Mouse (Mus musculus) testis, adult 2 months (tissue): ENCODE measurements at regions not wholly inside any gene's neighbourhood (a gene's known extent, or its start where the extent isn't known, plus 50 kb on each side); places are given as distances from the start of the nearest gene placed in this dataset.

Experiments used
- H3K27ac ChIP-seq: fragments of 200-500 bp; 2 replicates; pipeline ENCODE4 v1.5.1; 2012; ENCODE audit warnings: low read depth, low read length; ENCODE audit not compliant: control insufficient read depth, insufficient read depth
- H3K27me3 ChIP-seq: fragments of 200-500 bp; 2 replicates; pipeline ENCODE4 v1.6.1; 2012; ENCODE audit warnings: mild to moderate bottlenecking, low read length, moderate library complexity; ENCODE audit not compliant: control insufficient read depth, insufficient read depth
- H3K36me3 ChIP-seq: fragments of 200-500 bp; 2 replicates; pipeline ENCODE4 v1.6.1; 2012; ENCODE audit warnings: mild to moderate bottlenecking, low read length; ENCODE audit not compliant: control insufficient read depth, insufficient read depth
- H3K4me1 ChIP-seq: fragments of 200-500 bp; 2 replicates; pipeline ENCODE4 v1.6.1; 2012; ENCODE audit warnings: low read length; ENCODE audit not compliant: control insufficient read depth, insufficient read depth
- H3K4me3 ChIP-seq: fragments of 200-500 bp; 2 replicates; pipeline ENCODE4 v1.5.1; 2012; ENCODE audit warnings: low read depth, mild to moderate bottlenecking, low read length, moderate library complexity, mixed read lengths; ENCODE audit not compliant: control insufficient read depth
- CTCF ChIP-seq: fragments of 200-500 bp; IDR thresholded peaks from 2 replicates; pipeline ENCODE4 v1.5.1; 2012; ENCODE audit warnings: low read depth, mild to moderate bottlenecking, inconsistent platforms, low read length, moderate library complexity; ENCODE audit not compliant: control insufficient read depth, insufficient read depth, insufficient replicate concordance
- POLR2A ChIP-seq: fragments of 200-500 bp; IDR thresholded peaks from 2 replicates; pipeline ENCODE4 v1.6.1; 2012; ENCODE audit warnings: low read depth, mild to moderate bottlenecking, inconsistent platforms, low read length, moderate library complexity; ENCODE audit not compliant: control insufficient read depth

DNA sequence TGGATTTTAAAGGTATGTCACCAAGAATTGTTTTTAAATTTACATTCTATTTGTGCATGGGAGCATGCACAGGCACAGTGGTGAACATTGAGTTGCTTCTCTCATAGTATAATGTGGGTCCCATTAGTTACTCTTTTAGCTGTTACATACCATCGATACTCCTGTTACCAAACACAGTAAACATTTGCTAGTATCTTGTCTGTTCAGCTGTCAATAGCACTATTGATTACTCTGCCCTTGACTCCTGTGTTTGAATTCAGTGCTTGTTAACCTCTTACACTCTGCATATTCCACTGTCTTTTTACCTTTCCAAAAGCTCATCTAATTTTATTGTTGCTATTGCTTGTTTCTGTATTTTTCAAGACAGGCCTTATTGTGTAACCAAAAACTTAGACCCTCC, 133.2 kb upstream of the Marcks start:
- H3K27me3 ChIP-seq: no peaks in the 10 kb centered on the region
- H3K4me1 ChIP-seq: peaks cover 3% of the 10 kb centered on the region; the same call in 1 of the 2 replicates
- no peak overlapping the region for H3K27ac ChIP-seq
- H3K36me3 ChIP-seq: no peaks in the 10 kb centered on the region
- no peak for TF ChIP-seq CTCF
- TF ChIP-seq POLR2A: no peak
- H3K4me3 ChIP-seq: no peak overlapping the region

GRCm38 (mm10) chr10:37270236-37271000, 131.7 kb upstream of the Marcks start:
- no peak for TF ChIP-seq POLR2A
- TF ChIP-seq CTCF: no peak
- peaks cover 3% of the 10 kb centered on the region; the same call in 1 of the 2 replicates for H3K4me1 ChIP-seq
- H3K36me3 ChIP-seq: no peaks in the 10 kb centered on the region
- H3K27me3 ChIP-seq: no peaks in the 10 kb centered on the region
- no peak overlapping the region for H3K4me3 ChIP-seq
- H3K27ac ChIP-seq: no peak overlapping the region

- no peak overlapping the region for H3K27ac ChIP-seq
- H3K4me3 ChIP-seq: no peak overlapping the region
- H3K36me3 ChIP-seq: no peaks in the 10 kb centered on the region
- no peak for TF ChIP-seq CTCF
- TF ChIP-seq POLR2A: no peak
- peaks cover 3% of the 10 kb centered on the region; the same call in 1 of the 2 replicates for H3K4me1 ChIP-seq
- H3K27me3 ChIP-seq: no peaks in the 10 kb centered on the region
Measured at GRCm38 (mm10) chr10:37266909-37267308, 128.2 kb upstream of the Marcks start.

GRCm38 (mm10) chr10:37260791-37261488, 122.2 kb upstream of the Marcks start:
- Histone ChIP-seq H3K27me3 (no peaks in the 10 kb centered on the region), H3K36me3 (no peaks in the 10 kb centered on the region), H3K27ac (no peak overlapping the region), H3K4me1 (no peaks in the 10 kb centered on the region), H3K4me3 (no peak overlapping the region)
- no peak for TF ChIP-seq POLR2A

DNA sequence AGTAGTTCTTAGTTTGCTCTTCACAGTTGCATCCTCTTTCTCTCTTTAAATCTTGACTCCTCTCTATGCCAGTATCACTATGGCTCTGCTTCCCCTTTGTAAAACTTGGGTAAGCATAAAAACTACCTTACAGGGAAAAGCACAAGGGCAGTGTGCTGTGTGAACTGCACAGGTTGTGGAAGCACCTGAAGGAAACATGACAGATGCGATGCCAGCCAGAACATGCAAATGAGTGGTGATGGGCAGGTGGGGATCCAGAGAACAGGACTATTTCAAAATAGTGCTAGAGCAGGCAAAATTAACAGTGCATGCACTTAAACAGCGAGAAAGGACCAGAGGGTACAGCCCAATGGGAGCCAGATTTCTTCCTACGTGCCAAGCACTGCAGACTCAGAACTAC, 120.5 kb upstream of the Marcks start:
- Histone ChIP-seq H3K4me3 (no peak overlapping the region), H3K4me1 (no peaks in the 10 kb centered on the region), H3K27ac (no peak overlapping the region), H3K36me3 (no peaks in the 10 kb centered on the region), H3K27me3 (no peaks in the 10 kb centered on the region)
- TF ChIP-seq POLR2A (no peak), CTCF (no peak)

GRCm38 (mm10) chr10:37257544-37257943, 118.8 kb upstream of the Marcks start:
- Histone ChIP-seq H3K4me3 (no peak overlapping the region), H3K27ac (no peak overlapping the region), H3K36me3 (no peaks in the 10 kb centered on the region), H3K27me3 (no peaks in the 10 kb centered on the region), H3K4me1 (no peaks in the 10 kb centered on the region)
- TF ChIP-seq POLR2A: no peak
- no peak for TF ChIP-seq CTCF

DNA sequence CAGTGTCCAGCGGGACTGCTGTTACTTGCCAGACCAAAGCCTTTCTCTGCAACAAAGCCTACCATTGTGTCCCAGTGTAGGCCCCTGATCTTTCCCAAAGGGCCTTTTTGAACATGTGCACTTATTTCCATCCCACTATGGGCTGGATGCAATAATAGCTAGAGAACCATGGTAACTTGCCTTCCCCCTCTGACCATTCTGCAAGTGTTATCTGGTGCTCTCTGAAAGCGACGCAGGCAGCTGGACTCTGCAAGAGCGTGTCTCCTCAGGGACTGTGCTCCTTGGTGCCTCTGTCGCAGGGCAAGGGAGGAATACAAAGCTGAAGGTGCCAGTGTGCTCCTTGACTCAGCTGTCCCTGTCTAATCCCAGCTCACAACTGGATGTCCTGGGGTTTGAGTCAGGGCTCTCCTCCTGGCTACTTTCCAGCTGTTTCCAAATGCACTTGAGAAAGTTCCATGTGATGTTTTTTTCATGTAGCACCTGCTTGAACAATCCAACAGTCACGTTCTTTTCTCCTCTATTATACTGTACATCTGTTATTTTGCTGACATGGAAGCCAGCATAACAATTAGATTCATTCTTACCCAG, 112.3 kb upstream of the Marcks start:
- TF ChIP-seq POLR2A (no peak), CTCF (no peak)

More for the DNA sequence above, 112.3 kb upstream of the Marcks start:
- H3K4me1 ChIP-seq: no peaks in the 10 kb centered on the region
- H3K27ac ChIP-seq: no peak overlapping the region
- H3K27me3 ChIP-seq: no peaks in the 10 kb centered on the region
- H3K36me3 ChIP-seq: no peaks in the 10 kb centered on the region
- no peak overlapping the region for H3K4me3 ChIP-seq
